Mouse (Mus musculus): ENCODE results near the gene Agap2.
A peak's percentile ranks its signal among the peaks of the same experiment; 100 is the strongest.
"Not testable (repeated sequence)": the region's sequence is repeated elsewhere in the genome, so short reads cannot be mapped to it uniquely, and the experiment has no call there.

Agap2 gene

GRCm38 (mm10) chr10:127059174-127059967 lies 15.7 kb upstream of the Agap2 start:
- no peak for DNase-seq (ENCODE audit: low spot score in 2 of 2)

- peak; percentile 36 to 45 for DNase-seq (ENCODE audit: low spot score in 2 of 2)
Observed at GRCm38 (mm10) chr10:127059968-127060916, 14.8 kb upstream of the Agap2 start, which contains the start of gene March9. March9 (minus strand) TSS chr10:127060184.

- no peak for DNase-seq (ENCODE audit: low spot score in 2 of 2)
Observed at GRCm38 (mm10) chr10:127061085-127061484, 14.0 kb upstream of the Agap2 start.

GRCm38 (mm10) chr10:127061513-127061912 lies 13.6 kb upstream of the Agap2 start:
- no peak for DNase-seq (ENCODE audit: low spot score in 2 of 2)

- DNase-seq (ENCODE audit: low spot score in 2 of 2), result not testable (repeated sequence)
Observed at GRCm38 (mm10) chr10:127062101-127062500, 13.0 kb upstream of the Agap2 start.

- no peak for DNase-seq (ENCODE audit: low spot score in 2 of 2)
Observed at GRCm38 (mm10) chr10:127062503-127062902, 12.6 kb upstream of the Agap2 start.

- peak; percentile 87 to 89 for DNase-seq (ENCODE audit: low spot score in 2 of 2)
Observed at GRCm38 (mm10) chr10:127063239-127063872, 11.7 kb upstream of the Agap2 start, which contains the start of gene Cdk4. Cdk4 (plus strand) TSS chr10:127063534.

GRCm38 (mm10) chr10:127063913-127064870 lies 10.9 kb upstream of the Agap2 start:
- DNase-seq (ENCODE audit: low spot score in 2 of 2), result no peak

- DNase-seq (ENCODE audit: low spot score in 2 of 2), result no peak
Observed at GRCm38 (mm10) chr10:127065981-127066380, 9.1 kb upstream of the Agap2 start.

- no peak for DNase-seq (ENCODE audit: low spot score in 2 of 2)
Observed at GRCm38 (mm10) chr10:127066519-127067018, 8.5 kb upstream of the Agap2 start.

GRCm38 (mm10) chr10:127068360-127069038 lies 6.6 kb upstream of the Agap2 start:
- no peak for DNase-seq (ENCODE audit: low spot score in 2 of 2)

GRCm38 (mm10) chr10:127069281-127070189 lies 5.5 kb upstream of the Agap2 start:
- DNase-seq (ENCODE audit: low spot score in 2 of 2), result no peak

GRCm38 (mm10) chr10:127070190-127071121 lies 4.6 kb upstream of the Agap2 start, which contains the start of gene Tspan31:
Tspan31 (minus strand) TSS chr10:127070264.
- peak; percentile 36 to 55 for DNase-seq (ENCODE audit: low spot score in 2 of 2)

- DNase-seq (ENCODE audit: low spot score in 2 of 2), result no peak
Observed at GRCm38 (mm10) chr10:127071203-127071602, 3.9 kb upstream of the Agap2 start.

- DNase-seq (ENCODE audit: low spot score in 2 of 2), result not testable (repeated sequence)
Observed at GRCm38 (mm10) chr10:127072270-127072669, 2.8 kb upstream of the Agap2 start.

- DNase-seq (ENCODE audit: low spot score in 2 of 2), result not testable (repeated sequence)
Observed at GRCm38 (mm10) chr10:127072969-127073368, 2.1 kb upstream of the Agap2 start.

GRCm38 (mm10) chr10:127073981-127074380 lies 1.1 kb upstream of the Agap2 start:
- DNase-seq (ENCODE audit: low spot score in 2 of 2), result no peak

- DNase-seq (ENCODE audit: low spot score in 2 of 2), result no peak
Observed at GRCm38 (mm10) chr10:127075651-127076050, 567 bp downstream of the Agap2 start.

All from spleen, postnatal 14 days (tissue).